Mouse (Mus musculus) neutrophil, adult 83 days (primary cell): ENCODE data around the gene Lancl3. TPM values are rescaled to one million over a fixed set of nuclear protein-coding genes. Genes with fewer than 3 reads are reported as not detected.

Experiments used
- total RNA-seq, 2 experiments: library from RNA; stranded (reverse); gene quantifications; one replicate each; pipeline ENCODE4 v1.2.4; 2023

Lancl3 gene
- total RNA-seq = not detected

DNA sequence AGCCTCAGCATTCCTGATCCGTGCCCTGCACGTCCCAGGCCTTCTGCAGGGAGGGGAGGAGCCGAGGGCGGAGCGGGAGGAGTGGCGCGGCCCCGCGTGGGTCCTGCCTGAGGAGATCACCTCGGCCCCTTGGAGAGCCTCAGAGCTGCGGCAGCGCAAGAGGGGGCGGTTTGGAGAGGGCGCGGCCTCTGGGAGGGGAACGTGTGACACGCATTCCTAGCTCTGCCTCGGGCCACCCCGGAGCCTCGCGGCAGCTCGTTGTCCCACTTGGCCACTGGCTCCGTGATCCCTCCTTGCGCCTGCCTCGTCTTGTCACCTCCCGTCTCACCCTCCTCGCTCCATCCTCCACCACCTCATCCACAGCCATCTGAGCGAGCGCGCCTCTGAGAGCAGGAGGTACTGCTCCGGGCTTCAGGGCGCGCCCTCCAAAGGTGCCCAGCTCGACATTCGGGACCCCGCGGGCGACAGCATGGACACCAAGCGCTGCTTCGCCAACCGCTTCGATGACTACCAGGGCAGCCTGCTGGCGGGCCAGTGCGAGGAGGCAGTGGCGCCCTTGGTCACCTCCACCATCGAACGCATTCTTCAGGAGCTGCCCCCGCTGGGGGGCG, at the start of gene Lancl3:
Gene Lancl3, plus strand, starts transcription at position 142 of the 611 bp plus-strand sequence.

DNA sequence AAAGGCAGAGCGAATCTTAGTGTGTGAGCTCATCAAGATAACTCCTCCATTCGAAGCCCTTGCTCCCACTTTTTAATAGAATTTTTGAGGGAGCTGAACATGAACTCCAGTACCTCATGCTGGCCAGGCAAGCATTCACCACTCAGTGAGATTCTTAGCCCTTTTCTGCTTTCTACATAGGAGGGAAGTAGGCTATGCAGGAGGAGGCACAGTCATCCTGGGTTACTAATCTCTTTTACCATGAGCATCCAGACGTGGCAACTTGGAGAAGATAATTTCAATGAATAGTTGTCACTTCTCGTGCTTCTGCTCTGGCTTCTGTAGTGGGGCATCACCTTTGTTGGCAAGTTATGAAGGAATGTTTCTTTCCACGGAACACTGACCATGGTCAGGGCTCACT, 57.1 kb downstream of the Lancl3 start, which contains the start of gene Gm14862:
Gene Gm14862, minus strand, starts transcription at position 134 of the 400 bp plus-strand sequence.

DNA sequence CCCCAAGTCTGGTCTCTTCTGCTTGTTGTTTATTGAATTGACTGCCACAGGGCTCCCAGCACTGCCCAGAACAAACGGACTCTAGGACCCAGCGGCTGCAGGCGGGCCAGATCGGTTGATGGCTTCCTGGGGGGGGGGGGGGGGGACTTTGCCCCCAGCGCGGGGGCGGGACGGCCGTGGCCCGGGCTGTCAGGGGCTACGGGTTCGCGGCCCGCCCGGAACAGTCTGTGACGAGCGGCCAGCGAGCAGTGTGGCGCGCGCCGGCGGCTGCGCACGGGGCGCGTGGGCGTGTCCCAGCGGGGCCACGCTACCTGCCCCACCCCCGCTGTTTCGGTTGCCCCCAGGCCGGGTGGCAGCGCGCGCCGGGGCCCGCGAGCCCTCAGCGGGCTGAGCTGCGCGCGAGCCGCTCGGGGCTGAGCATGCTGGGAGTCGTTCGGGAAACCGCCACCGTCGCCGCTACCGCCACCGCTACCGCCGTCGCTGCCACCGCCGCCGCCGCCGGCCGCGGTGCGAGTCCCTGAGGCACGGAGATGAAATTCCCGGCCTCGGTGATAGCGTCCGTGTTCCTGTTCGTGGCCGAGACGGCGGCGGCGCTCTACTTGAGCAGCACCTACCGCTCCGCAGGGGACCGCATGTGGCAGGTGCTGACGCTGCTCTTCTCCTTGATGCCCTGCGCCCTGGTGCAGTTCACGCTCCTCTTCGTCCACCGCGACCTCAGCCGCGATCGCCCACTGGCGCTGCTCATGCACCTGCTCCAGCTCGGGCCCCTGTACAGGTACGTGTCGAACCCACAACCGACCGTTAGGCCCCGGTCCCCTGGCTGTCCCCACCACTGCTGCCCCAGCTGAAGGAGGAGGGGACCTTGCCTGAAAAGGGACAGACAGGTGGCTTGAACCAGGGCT, 73.0 kb downstream of the Lancl3 start, which contains the start of gene Xk:
Gene Xk, plus strand, starts transcription at position 297 of the 902 bp plus-strand sequence.

DNA sequence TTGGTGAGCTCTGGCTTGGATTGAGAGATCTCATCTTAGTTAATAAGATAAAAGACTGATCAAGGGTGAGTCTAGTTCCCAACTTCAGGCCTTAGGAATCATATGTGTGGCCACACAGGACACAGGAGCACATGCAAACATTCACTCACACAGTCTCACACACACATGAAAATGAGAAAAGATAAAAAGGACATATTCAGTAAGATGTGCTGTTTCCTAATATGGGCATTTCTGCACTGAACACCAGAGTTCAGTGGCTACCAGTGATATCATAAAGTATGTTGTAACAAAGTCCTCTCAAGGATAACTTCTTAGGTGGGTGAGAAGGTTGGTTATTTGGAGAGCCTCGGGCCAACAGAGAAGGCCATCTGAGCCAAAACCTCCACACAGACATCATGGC, 83.8 kb downstream of the Lancl3 start, which contains the start of gene H2al1m:
Gene H2al1m, plus strand, starts transcription at position 301 of the 400 bp plus-strand sequence.

Other genes starting within 250 kb of the Lancl3 start
- gene Fthl17b, start 236.9 kb upstream of the Lancl3 start, total RNA-seq = not detected
- gene Fthl17c, start 223.3 kb upstream of the Lancl3 start, total RNA-seq = not detected
- gene Fthl17d, start 213.1 kb upstream of the Lancl3 start, total RNA-seq = not detected
- not detected for gene Fthl17e, start 166.4 kb upstream of the Lancl3 start, total RNA-seq
- not detected for gene Fthl17f, start 136.9 kb upstream of the Lancl3 start, total RNA-seq
- gene 4930402K13Rik, start 95.3 kb upstream of the Lancl3 start, total RNA-seq = not detected
- gene Gm14862, start 57.0 kb downstream of the Lancl3 start, total RNA-seq = not detected
- 10 to 100 TPM; 11.3 to 13.2 TPM for gene Xk, start 72.9 kb downstream of the Lancl3 start, total RNA-seq
- gene H2al1m, start 83.9 kb downstream of the Lancl3 start, total RNA-seq = 1 to 10 TPM; 2.6 to 3.6 TPM
- gene H2al1k, start 150.7 kb downstream of the Lancl3 start, total RNA-seq = not detected